Mouse (Mus musculus): ENCODE data around the gene Olfr713.

DNA sequence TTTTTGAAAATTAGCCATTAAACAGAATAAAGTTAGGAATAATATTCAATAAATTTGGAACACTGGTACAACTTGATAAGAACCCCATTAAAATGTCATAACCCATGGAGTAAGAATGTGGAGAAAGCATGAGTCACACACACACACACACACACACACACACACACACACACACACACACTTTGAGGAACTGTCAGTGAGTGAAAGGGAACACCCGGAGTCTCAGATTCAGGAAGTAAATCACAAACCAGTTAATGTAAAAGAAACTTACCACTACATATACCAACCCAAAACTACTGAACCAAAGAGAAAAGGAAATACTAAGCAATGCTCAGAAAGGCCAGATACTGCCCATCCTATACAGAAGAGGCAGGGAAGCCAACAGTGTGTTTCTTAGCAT, 13.4 kb downstream of the Olfr713 start:
- TF ChIP-seq CTCF (IDR thresholded peaks at IDR 0.05; ENCODE audit: low read depth), result no peak
- TF ChIP-seq EP300 (IDR thresholded peaks at IDR 0.05; ENCODE audit: low read depth), result no peak
